Mouse (Mus musculus) MEL (cell line): ENCODE data around the gene Auts2.

Experiments used
- BHLHE40 ChIP-seq: IDR thresholded peaks from 2 replicates; pipeline ENCODE4 v1.6.1; 2012; ENCODE audit warnings: low read depth, mild to moderate bottlenecking, inconsistent platforms, low read length, improper control_type of control experiment, borderline replicate concordance
- CTCF ChIP-seq, 3 experiments: IDR thresholded peaks in 2 of 3; conservative IDR thresholded peaks in 1 of 3; 2 replicates each; pipeline ENCODE4 v1.5.1; 2011 to 2012; ENCODE audit warnings: low read length in 3 of 3, low read depth in 2 of 3, mild to moderate bottlenecking in 2 of 3, improper control_type of control experiment in 1 of 3, inconsistent platforms in 1 of 3, mixed read lengths in 1 of 3, moderate library complexity in 1 of 3; ENCODE audit not compliant: control insufficient read depth in 1 of 3, insufficient read depth in 1 of 3, poor library complexity in 1 of 3, severe bottlenecking in 1 of 3
- EP300 ChIP-seq, 2 experiments: IDR thresholded peaks; 2 replicates each; pipeline ENCODE4 v1.6.1; 2011; ENCODE audit warnings: improper control_type of control experiment in 2 of 2, low read length in 2 of 2, low read depth in 1 of 2, mild to moderate bottlenecking in 1 of 2
- GATA1 ChIP-seq: IDR thresholded peaks from 2 replicates; pipeline ENCODE4 v1.6.1; 2011; ENCODE audit warnings: low read depth, low read length, improper control_type of control experiment
- POLR2A ChIP-seq, 2 experiments: IDR thresholded peaks; 2 replicates each; pipeline ENCODE4 v1.6.1; 2011 to 2012; ENCODE audit warnings: low read length in 2 of 2, mild to moderate bottlenecking in 2 of 2, control low read depth in 1 of 2, improper control_type of control experiment in 1 of 2, low read depth in 1 of 2, moderate library complexity in 1 of 2; ENCODE audit not compliant: control insufficient read depth in 1 of 2, insufficient read depth in 1 of 2, poor library complexity in 1 of 2
- POLR2AphosphoS2 ChIP-seq: IDR thresholded peaks from 2 replicates; pipeline ENCODE4 v1.6.1; 2011; ENCODE audit warnings: low read length, improper control_type of control experiment
- USF2 ChIP-seq, 2 experiments: IDR thresholded peaks; 2 replicates each; pipeline ENCODE4 v1.6.1; 2011 to 2012; ENCODE audit warnings: improper control_type of control experiment in 2 of 2, low read length in 2 of 2, borderline replicate concordance in 1 of 2, inconsistent platforms in 1 of 2, low read depth in 1 of 2, mild to moderate bottlenecking in 1 of 2; ENCODE audit not compliant: insufficient read depth in 1 of 2

GRCm38 (mm10) chr5:131992681-131993211 lies 550.4 kb downstream of the Auts2 start:
- TF ChIP-seq POLR2AphosphoS2 (no peak), USF2 (IDR thresholded peaks at IDR 0.05; ENCODE audit: borderline replicate concordance in 1 of 2, insufficient read depth in 1 of 2, low read depth in 1 of 2, low read length in 2 of 2) (no peak), POLR2A (IDR thresholded peaks at IDR 0.05; ENCODE audit: control insufficient read depth in 1 of 2, insufficient read depth in 1 of 2, low read depth in 1 of 2, low read length in 2 of 2, poor library complexity in 1 of 2) (no peak), CTCF (IDR thresholded peaks at IDR 0.05 in 2 of 3, conservative IDR thresholded peaks at IDR 0.05 in 1 of 3; ENCODE audit: control insufficient read depth in 1 of 3, insufficient read depth in 1 of 3, low read depth in 2 of 3, low read length in 3 of 3, poor library complexity in 1 of 3, severe bottlenecking in 1 of 3) (no peak), BHLHE40 (no peak), GATA1 (no peak), EP300 (IDR thresholded peaks at IDR 0.05; ENCODE audit: low read depth in 1 of 2, low read length in 2 of 2) (no peak)
